Mouse (Mus musculus): ENCODE results near the gene Ms4a3.

DNA sequence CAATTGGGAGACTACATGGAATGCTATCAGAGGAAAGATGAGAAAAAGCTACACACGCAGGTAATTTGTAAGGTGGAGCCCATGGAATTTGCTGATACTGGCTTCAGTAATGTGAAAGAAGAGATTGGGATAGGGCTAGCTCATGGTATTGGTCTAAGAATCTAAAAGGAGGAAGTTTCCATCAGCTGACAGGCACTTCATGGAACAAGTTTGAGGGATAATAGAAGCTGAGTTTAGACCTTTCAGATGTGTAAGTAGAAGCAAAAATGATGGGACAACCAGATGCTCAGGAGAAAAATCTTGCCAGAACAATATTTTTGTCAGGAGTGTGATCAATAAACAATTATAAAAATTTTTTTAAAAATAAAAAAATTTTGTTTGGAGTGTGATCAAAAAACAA lies 6.9 kb downstream of the Ms4a3 start:
- TF ChIP-seq CTCF (IDR thresholded peaks at IDR 0.05; ENCODE audit: extremely low read depth, insufficient read depth, low read length) (no peak), POLR2A (IDR thresholded peaks at IDR 0.05; ENCODE audit: extremely low read depth, insufficient read depth, low read length) (no peak)
